Mouse (Mus musculus): ENCODE measurements around the gene Rec8. TPM values are rescaled to one million over a fixed set of nuclear protein-coding genes. Genes with fewer than 3 reads are reported as not detected.

Rec8 gene
- polyA plus RNA-seq, 1 experiment, result 5.8 TPM

GRCm38 (mm10) chr14:55580731-55581130 lies 37.1 kb upstream of the Rec8 start:
- H3K4me1 ChIP-seq (ENCODE audit: control insufficient read depth, insufficient read depth, low read length), result peaks cover 1% of the 10 kb centered on the region; the same call in 1 of the 2 replicates
- 0 out of 2 replicates have a peak, but pooled peaks have one; percentile 5 for TF ChIP-seq POLR2A (IDR thresholded peaks at IDR 0.05; ENCODE audit: extremely low read depth, insufficient read depth, low read length)
- no peak for TF ChIP-seq CTCF (IDR thresholded peaks at IDR 0.05; ENCODE audit: extremely low read depth, insufficient read depth, low read length)
- no peak overlapping the region for H3K4me3 ChIP-seq (ENCODE audit: insufficient read depth, low read length)

GRCm38 (mm10) chr14:55581981-55582681 lies 35.7 kb upstream of the Rec8 start:
- Histone ChIP-seq H3K4me3 (ENCODE audit: insufficient read depth, low read length) (no peak overlapping the region), H3K4me1 (ENCODE audit: control insufficient read depth, insufficient read depth, low read length) (peaks cover 1% of the 10 kb centered on the region; the same call in 1 of the 2 replicates), H3K27ac (ENCODE audit: insufficient read depth, low read length) (no peak overlapping the region)
- TF ChIP-seq POLR2A (IDR thresholded peaks at IDR 0.05; ENCODE audit: extremely low read depth, insufficient read depth, low read length) (no peak), CTCF (IDR thresholded peaks at IDR 0.05; ENCODE audit: extremely low read depth, insufficient read depth, low read length) (peak; percentile 30; the same call in 1 of the 2 replicates)

More at GRCm38 (mm10) chr14:55580731-55581130, 37.1 kb upstream of the Rec8 start:
- H3K27ac ChIP-seq (ENCODE audit: insufficient read depth, low read length), result no peak overlapping the region

- H3K27ac ChIP-seq (ENCODE audit: insufficient read depth, low read length), result no peak overlapping the region
- TF ChIP-seq CTCF (IDR thresholded peaks at IDR 0.05; ENCODE audit: extremely low read depth, insufficient read depth, low read length) (no peak), POLR2A (IDR thresholded peaks at IDR 0.05; ENCODE audit: extremely low read depth, insufficient read depth, low read length) (no peak)
- H3K4me3 ChIP-seq (ENCODE audit: insufficient read depth, low read length), result peak overlapping the region; percentile 95
- no peaks in the 10 kb centered on the region for H3K4me1 ChIP-seq (ENCODE audit: control insufficient read depth, insufficient read depth, low read length)
These were observed 33.5 kb upstream of the Rec8 start for GRCm38 (mm10) chr14:55584303-55584701.

- H3K27ac ChIP-seq (ENCODE audit: insufficient read depth, low read length), result peak within 1 kb of the TSS; percentile 51
- H3K4me3 ChIP-seq (ENCODE audit: insufficient read depth, low read length), result peak within 1 kb of the TSS; percentile 95
- no peaks in the 10 kb centered on the region for H3K4me1 ChIP-seq (ENCODE audit: control insufficient read depth, insufficient read depth, low read length)
- peak; percentile 63; the same call in 1 of the 2 replicates for TF ChIP-seq POLR2A (IDR thresholded peaks at IDR 0.05; ENCODE audit: extremely low read depth, insufficient read depth, low read length)
- TF ChIP-seq CTCF (IDR thresholded peaks at IDR 0.05; ENCODE audit: extremely low read depth, insufficient read depth, low read length), result no peak
These were observed 32.9 kb upstream of the Rec8 start, which contains the start of gene Emc9 for GRCm38 (mm10) chr14:55584702-55585565. Gene Emc9, minus strand, starts transcription at chr14:55585302.

GRCm38 (mm10) chr14:55585566-55585960 lies 32.3 kb upstream of the Rec8 start:
- Histone ChIP-seq H3K4me1 (ENCODE audit: control insufficient read depth, insufficient read depth, low read length) (no peaks in the 10 kb centered on the region), H3K27ac (ENCODE audit: insufficient read depth, low read length) (no peak overlapping the region), H3K4me3 (ENCODE audit: insufficient read depth, low read length) (peak overlapping the region; percentile 95; the same call in 1 of the 2 replicates)
- TF ChIP-seq POLR2A (IDR thresholded peaks at IDR 0.05; ENCODE audit: extremely low read depth, insufficient read depth, low read length), result no peak
- TF ChIP-seq CTCF (IDR thresholded peaks at IDR 0.05; ENCODE audit: extremely low read depth, insufficient read depth, low read length), result no peak

GRCm38 (mm10) chr14:55586149-55586548 lies 31.7 kb upstream of the Rec8 start:
- TF ChIP-seq CTCF (IDR thresholded peaks at IDR 0.05; ENCODE audit: extremely low read depth, insufficient read depth, low read length), result no peak
- TF ChIP-seq POLR2A (IDR thresholded peaks at IDR 0.05; ENCODE audit: extremely low read depth, insufficient read depth, low read length), result no peak
- Histone ChIP-seq H3K27ac (ENCODE audit: insufficient read depth, low read length) (no peak overlapping the region), H3K4me3 (ENCODE audit: insufficient read depth, low read length) (no peak overlapping the region), H3K4me1 (ENCODE audit: control insufficient read depth, insufficient read depth, low read length) (no peaks in the 10 kb centered on the region)

GRCm38 (mm10) chr14:55589271-55589670 lies 28.6 kb upstream of the Rec8 start:
- H3K4me3 ChIP-seq (ENCODE audit: insufficient read depth, low read length), result no peak overlapping the region
- H3K27ac ChIP-seq (ENCODE audit: insufficient read depth, low read length), result no peak overlapping the region
- no peak for TF ChIP-seq POLR2A (IDR thresholded peaks at IDR 0.05; ENCODE audit: extremely low read depth, insufficient read depth, low read length)
- TF ChIP-seq CTCF (IDR thresholded peaks at IDR 0.05; ENCODE audit: extremely low read depth, insufficient read depth, low read length), result no peak
- H3K4me1 ChIP-seq (ENCODE audit: control insufficient read depth, insufficient read depth, low read length), result no peaks in the 10 kb centered on the region; the same call in 1 of the 2 replicates

- no peak overlapping the region for H3K27ac ChIP-seq (ENCODE audit: insufficient read depth, low read length)
- no peak for TF ChIP-seq POLR2A (IDR thresholded peaks at IDR 0.05; ENCODE audit: extremely low read depth, insufficient read depth, low read length)
- TF ChIP-seq CTCF (IDR thresholded peaks at IDR 0.05; ENCODE audit: extremely low read depth, insufficient read depth, low read length), result no peak
- H3K4me3 ChIP-seq (ENCODE audit: insufficient read depth, low read length), result peak overlapping the region; percentile 72
These were observed 27.9 kb upstream of the Rec8 start for GRCm38 (mm10) chr14:55589771-55590448.

More at GRCm38 (mm10) chr14:55589771-55590448, 27.9 kb upstream of the Rec8 start:
- H3K4me1 ChIP-seq (ENCODE audit: control insufficient read depth, insufficient read depth, low read length), result no peaks in the 10 kb centered on the region; the same call in 1 of the 2 replicates

All from cortical plate, adult 2 months (tissue).